Comparison of ENCODE assay signal across 8 mouse cellular contexts in genomic region chr10:60284676-60285111, GRCm38 (mm10). TPM values are rescaled to one million over a fixed set of nuclear protein-coding genes. Genes with fewer than 3 reads are reported as not detected.
DNase-seq lines count a peak whose midpoint lies in the region; ATAC-seq and TF ChIP-seq lines count a peak whose summit lies in the region.

No protein-coding gene starts in this region.

- TF ChIP-seq POLR2A in olfactory bulb, adult 2 months (IDR thresholded peaks at IDR 0.05; ENCODE audit: insufficient read depth, low read depth, low read length) = no peak

- peaks cover 73% of the 10 kb centered on the region for H3K4me1 ChIP-seq in heart, embryonic 12.5 days (replicated peaks)
- H3K4me1 ChIP-seq in embryonic facial prominence, embryonic 13.5 days = peaks cover 80% of the 10 kb centered on the region
- H3K4me1 ChIP-seq in limb, embryonic 13.5 days = peaks cover 68% of the 10 kb centered on the region
- peaks cover 70% of the 10 kb centered on the region for H3K4me1 ChIP-seq in olfactory bulb, adult 2 months (ENCODE audit: control insufficient read depth, insufficient read depth, low read length)

- H3K9ac ChIP-seq in heart, embryonic 12.5 days = no peak overlapping the region
- H3K9ac ChIP-seq in embryonic facial prominence, embryonic 13.5 days = peak overlapping the region; percentile 40; the same call in 1 of the 2 replicates
- H3K9ac ChIP-seq in limb, embryonic 13.5 days = peak overlapping the region; percentile 19; the same call in 1 of the 2 replicates

- DNase-seq in heart, adult 11 months = no peak
- no peak for DNase-seq in adrenal gland, postnatal 25 days
- DNase-seq in frontal cortex, postnatal 10 days (ENCODE audit: low spot score in 2 of 2) = no peak
- no peak for DNase-seq in adrenal gland, postnatal 10 days

- no peak overlapping the region for H3K4me3 ChIP-seq in heart, embryonic 12.5 days
- H3K4me3 ChIP-seq in embryonic facial prominence, embryonic 13.5 days = no peak overlapping the region
- no peak overlapping the region for H3K4me3 ChIP-seq in limb, embryonic 13.5 days
- peak overlapping the region; percentile 27 for H3K4me3 ChIP-seq in olfactory bulb, adult 2 months (ENCODE audit: insufficient read depth, low read depth, low read length)

- WGBS in heart, embryonic 12.5 days = 50% methylated on average over 8 of the region's 8 CpGs
- WGBS in embryonic facial prominence, embryonic 13.5 days = 59% methylated on average over 8 of the region's 8 CpGs
- WGBS in limb, embryonic 13.5 days = 43% methylated on average over 8 of the region's 8 CpGs
- 16% methylated on average over 8 of the region's 8 CpGs for WGBS in olfactory bulb, adult 2 months

- H3K27ac ChIP-seq in heart, embryonic 12.5 days (ENCODE audit: poor library complexity, severe bottlenecking) = peak overlapping the region; percentile 49; the same call in 1 of the 2 replicates
- H3K27ac ChIP-seq in embryonic facial prominence, embryonic 13.5 days = peak overlapping the region; percentile 78; the same call in 1 of the 2 replicates
- H3K27ac ChIP-seq in limb, embryonic 13.5 days = peak overlapping the region; percentile 85
- peak overlapping the region; percentile 76 for H3K27ac ChIP-seq in olfactory bulb, adult 2 months (ENCODE audit: insufficient read depth, low read depth, low read length)

- no peak for TF ChIP-seq CTCF in olfactory bulb, adult 2 months (IDR thresholded peaks at IDR 0.05; ENCODE audit: insufficient read depth, low read depth, low read length)

- no peak for ATAC-seq in heart, embryonic 12.5 days (ENCODE audit: insufficient number of reproducible peaks, low FRiP score)
- no peak for ATAC-seq in embryonic facial prominence, embryonic 13.5 days (ENCODE audit: insufficient number of reproducible peaks, insufficient read depth, low FRiP score, low TSS enrichment, low read depth)
- ATAC-seq in limb, embryonic 13.5 days (ENCODE audit: low FRiP score, low read depth) = no peak

- H3K4me2 ChIP-seq in heart, embryonic 12.5 days = no peak overlapping the region
- H3K4me2 ChIP-seq in embryonic facial prominence, embryonic 13.5 days = no peak overlapping the region; the same call in 1 of the 2 replicates
- peak overlapping the region; percentile 41; the same call in 1 of the 2 replicates for H3K4me2 ChIP-seq in limb, embryonic 13.5 days (replicated peaks)

- H3K27me3 ChIP-seq in heart, embryonic 12.5 days (replicated peaks) = no peaks in the 10 kb centered on the region
- no peaks in the 10 kb centered on the region for H3K27me3 ChIP-seq in embryonic facial prominence, embryonic 13.5 days
- no peaks in the 10 kb centered on the region for H3K27me3 ChIP-seq in limb, embryonic 13.5 days

- H3K36me3 ChIP-seq in heart, embryonic 12.5 days = peaks cover 3% of the 10 kb centered on the region; the same call in 1 of the 2 replicates
- no peaks in the 10 kb centered on the region for H3K36me3 ChIP-seq in embryonic facial prominence, embryonic 13.5 days
- peaks cover 3% of the 10 kb centered on the region; the same call in 1 of the 2 replicates for H3K36me3 ChIP-seq in limb, embryonic 13.5 days

- no peaks in the 10 kb centered on the region for H3K9me3 ChIP-seq in heart, embryonic 12.5 days (replicated peaks)
- no peaks in the 10 kb centered on the region for H3K9me3 ChIP-seq in embryonic facial prominence, embryonic 13.5 days
- no peaks in the 10 kb centered on the region for H3K9me3 ChIP-seq in limb, embryonic 13.5 days

RNA-seq across cellular contexts. Expression of gene Psap, which starts 7.3 kb away (rescaled TPM):
- 95.6 and 100.0 TPM in 2 replicates for polyA plus RNA-seq in heart, embryonic 12.5 days (2016; fragmentation: Nextera tagmentation; extraction: Ambion mirVana)
- polyA plus RNA-seq in embryonic facial prominence, embryonic 13.5 days (2015; fragmentation: Nextera tagmentation; extraction: Ambion mirVana) = 114 TPM in 2 replicates
- polyA plus RNA-seq in limb, embryonic 13.5 days (2015; fragmentation: Nextera tagmentation; extraction: Ambion mirVana) = 103 and 104 TPM in 2 replicates
- polyA plus RNA-seq in olfactory bulb, adult 2 months (2012; ENCODE audit: insufficient read depth, insufficient read length, low replicate concordance, missing spikeins) = 231 and 580 TPM in 2 replicates
- total RNA-seq in adrenal gland, postnatal 25 days (2021) = 910 and 984 TPM in 2 replicates
- total RNA-seq in adrenal gland, postnatal 10 days (2021) = 100 to 1,000 TPM; 882 to 922 TPM
